In genomic region chr12:66840336-66840735, GRCm38 (mm10) we compare ENCODE assay signal across 21 mouse cellular contexts.
A peak's percentile ranks its signal among the peaks of the same experiment; 100 is the strongest.
DNase-seq lines count a peak whose midpoint lies in the region; ATAC-seq lines count a peak whose summit lies in the region.
"Had no signal": no experiment of that assay in that cellular context is flagged by ENCODE, and none has a peak within 500 bp of the region (broad histone marks: within the 10 kb centered on the region; RNA-seq: fewer than 3 reads in every experiment).

No protein-coding gene starts in this region.

- peak; percentile 3 for DNase-seq in embryonic facial prominence, embryonic 11.5 days (ENCODE audit: low spot score)
- no peak for DNase-seq in embryonic facial prominence, embryonic 10.5 days (ENCODE audit: low spot score)
- peak; percentile 16 for DNase-seq in right cerebral cortex, adult 18-20 months
- DNase-seq in right cerebral cortex, postnatal 4 days = no peak
- peak; percentile 5 for DNase-seq in retina, embryonic 14.5 days (ENCODE audit: low spot score)
- DNase-seq in ovary, adult 18-20 months (ENCODE audit: low spot score) = no peak
- DNase-seq: adrenal gland, postnatal 10 days; cerebellum, adult 18-20 months; cerebellum, adult 9-11 months; cerebellum, postnatal 36 days; gastrocnemius, adult 2 months; gastrocnemius, postnatal 25 days had no signal

- no peak overlapping the region for H3K9ac ChIP-seq in embryonic facial prominence, embryonic 11.5 days (replicated peaks; ENCODE audit: low read length)
- H3K9ac ChIP-seq: embryonic facial prominence, embryonic 15.5 days; heart, embryonic 12.5 days; hindbrain, embryonic 14.5 days; intestine, embryonic 15.5 days had no signal

- no peaks in the 10 kb centered on the region for H3K27me3 ChIP-seq in embryonic facial prominence, embryonic 11.5 days (ENCODE audit: control insufficient read depth, insufficient read depth, low read length)
- H3K27me3 ChIP-seq in embryonic facial prominence, embryonic 10.5 days (replicated peaks; ENCODE audit: low read depth, poor library complexity, severe bottlenecking) = no peaks in the 10 kb centered on the region
- H3K27me3 ChIP-seq: embryonic facial prominence, embryonic 15.5 days; heart, embryonic 12.5 days; intestine, embryonic 15.5 days had no signal

- no peak overlapping the region for H3K27ac ChIP-seq in embryonic facial prominence, embryonic 11.5 days (replicated peaks; ENCODE audit: low read depth, low read length)
- H3K27ac ChIP-seq in embryonic facial prominence, embryonic 10.5 days (replicated peaks) = no peak overlapping the region
- H3K27ac ChIP-seq: embryonic facial prominence, embryonic 15.5 days; forebrain, embryonic 10.5 days; gastrocnemius, adult 2 months; hindbrain, embryonic 10.5 days; hindbrain, embryonic 14.5 days; intestine, embryonic 15.5 days had no signal

- no peak for ATAC-seq in embryonic facial prominence, embryonic 11.5 days (replicated peaks; ENCODE audit: insufficient number of reproducible peaks, low FRiP score, low TSS enrichment, low read depth)
- no peak for ATAC-seq in activated CD4-positive, CD25-positive, alpha-beta regulatory T cell, adult 4 months
- ATAC-seq: forebrain, embryonic 14.5 days; intestine, embryonic 15.5 days had no signal

- H3K4me2 ChIP-seq in embryonic facial prominence, embryonic 11.5 days (ENCODE audit: low read depth, low read length) = no peak overlapping the region
- H3K4me2 ChIP-seq: embryonic facial prominence, embryonic 15.5 days; heart, embryonic 12.5 days; hindbrain, embryonic 14.5 days; intestine, embryonic 15.5 days had no signal

- WGBS in embryonic facial prominence, embryonic 11.5 days = 48% methylated on average over 3 of the region's 3 CpGs
- 64% methylated on average over 3 of the region's 3 CpGs for WGBS in embryonic facial prominence, embryonic 10.5 days

- no peaks in the 10 kb centered on the region for H3K4me1 ChIP-seq in embryonic facial prominence, embryonic 11.5 days (ENCODE audit: control insufficient read depth, insufficient read depth, low read length)
- no peaks in the 10 kb centered on the region for H3K4me1 ChIP-seq in embryonic facial prominence, embryonic 10.5 days
- H3K4me1 ChIP-seq: embryonic facial prominence, embryonic 15.5 days; forebrain, embryonic 10.5 days; heart, embryonic 12.5 days; hindbrain, embryonic 10.5 days; intestine, embryonic 15.5 days had no signal

- H3K4me3 ChIP-seq in embryonic facial prominence, embryonic 11.5 days (ENCODE audit: low read depth, low read length) = no peak overlapping the region
- H3K4me3 ChIP-seq in embryonic facial prominence, embryonic 10.5 days = no peak overlapping the region
- H3K4me3 ChIP-seq: embryonic facial prominence, embryonic 15.5 days; erythroblast, embryonic 14.5 days; forebrain, embryonic 10.5 days; gastrocnemius, adult 2 months; heart, embryonic 12.5 days; hindbrain, embryonic 10.5 days; intestine, embryonic 15.5 days had no signal

- no peaks in the 10 kb centered on the region for H3K36me3 ChIP-seq in embryonic facial prominence, embryonic 11.5 days (replicated peaks; ENCODE audit: control insufficient read depth, insufficient read depth, low read depth, low read length)
- no peaks in the 10 kb centered on the region for H3K36me3 ChIP-seq in embryonic facial prominence, embryonic 10.5 days (replicated peaks)
- H3K36me3 ChIP-seq: embryonic facial prominence, embryonic 15.5 days; forebrain, embryonic 10.5 days; heart, embryonic 12.5 days; hindbrain, embryonic 10.5 days; intestine, embryonic 15.5 days had no signal

- no peaks in the 10 kb centered on the region for H3K9me3 ChIP-seq in embryonic facial prominence, embryonic 11.5 days (replicated peaks; ENCODE audit: control insufficient read depth, low read length)
- no peaks in the 10 kb centered on the region for H3K9me3 ChIP-seq in embryonic facial prominence, embryonic 10.5 days
- H3K9me3 ChIP-seq: embryonic facial prominence, embryonic 15.5 days; forebrain, embryonic 10.5 days; heart, embryonic 12.5 days; hindbrain, embryonic 10.5 days; intestine, embryonic 15.5 days had no signal

Comparison
In these comparisons a context has a peak if more than half of its experiments do, and no peak if none do; other contexts are left out.
1. DNase-seq: peak in embryonic facial prominence, embryonic 11.5 days (single experiment), right cerebral cortex, adult 18-20 months (single experiment) and retina, embryonic 14.5 days (single experiment); none in embryonic facial prominence, embryonic 10.5 days (single experiment), right cerebral cortex, postnatal 4 days (single experiment) and ovary, adult 18-20 months (single experiment).